Mouse (Mus musculus) heart, embryonic 16.5 days (tissue): ENCODE results near the gene Cfap46. TPM values are rescaled to one million over a fixed set of nuclear protein-coding genes. Genes with fewer than 3 reads are reported as not detected.

Experiments
- ATAC-seq: fragments of 200-750 bp; cut with Nextera tagmentation; replicated peaks from 2 replicates; pipeline ENCODE4 v1.8.0; 2017; ENCODE audit warnings: moderate number of reproducible peaks; ENCODE audit not compliant: insufficient read depth, low FRiP score; ENCODE audit errors: extremely low read depth
- H3K27ac ChIP-seq: fragments of 300-500 bp; sonication (generic); 2 replicates; pipeline ENCODE4 v1.5.1; 2014; ENCODE audit warnings: mild to moderate bottlenecking, low read length, control low read depth, moderate library complexity
- H3K27me3 ChIP-seq: fragments of 300-500 bp; sonication (generic); 2 replicates; pipeline ENCODE4 v1.6.1; 2014; ENCODE audit warnings: low read length, mixed read lengths; ENCODE audit not compliant: control insufficient read depth, insufficient read depth
- H3K36me3 ChIP-seq: fragments of 300-500 bp; sonication (generic); 2 replicates; pipeline ENCODE4 v1.6.1; 2014; ENCODE audit not compliant: control insufficient read depth, insufficient read depth
- H3K4me1 ChIP-seq: fragments of 300-500 bp; sonication (generic); 2 replicates; pipeline ENCODE4 v1.6.1; 2014; ENCODE audit warnings: low read length, mixed read lengths; ENCODE audit not compliant: control insufficient read depth, insufficient read depth
- H3K4me2 ChIP-seq: fragments of 300-500 bp; sonication (generic); 2 replicates; pipeline ENCODE4 v1.6.1; 2014; ENCODE audit warnings: low read depth, mild to moderate bottlenecking, control low read depth, low read length
- H3K4me3 ChIP-seq: fragments of 300-500 bp; sonication (generic); 2 replicates; pipeline ENCODE4 v1.5.1; 2014; ENCODE audit warnings: mild to moderate bottlenecking, control low read depth, low read length
- H3K9ac ChIP-seq: fragments of 300-500 bp; sonication (generic); 2 replicates; pipeline ENCODE4 v1.6.1; 2014; ENCODE audit warnings: low read length, control low read depth
- H3K9me3 ChIP-seq: fragments of 300-500 bp; sonication (generic); replicated peaks from 2 replicates; pipeline ENCODE4 v1.6.1; 2016; ENCODE audit warnings: low read length; ENCODE audit not compliant: control insufficient read depth
- WGBS: fragments of 180-500 bp; shearing (Covaris S2); extraction: QIAGEN DNeasy Blood & Tissue Kit; methylation state at CpG from one replicate; pipeline ENCODE4 v1.1.7; 2014; 5-methylcytosine and 5-hydroxymethylcytosine counted together
- polyA plus RNA-seq: library from polyadenylated mRNA; unstranded; fragments of >200 nt; fragmentation: Nextera tagmentation; extraction: Ambion mirVana; gene quantifications from 2 replicates; pipeline ENCODE4 v1.2.1, GENCODE M21; 2015

Cfap46 gene
- polyA plus RNA-seq, 1 experiment from 2014 or later, result 0.59 TPM

DNA sequence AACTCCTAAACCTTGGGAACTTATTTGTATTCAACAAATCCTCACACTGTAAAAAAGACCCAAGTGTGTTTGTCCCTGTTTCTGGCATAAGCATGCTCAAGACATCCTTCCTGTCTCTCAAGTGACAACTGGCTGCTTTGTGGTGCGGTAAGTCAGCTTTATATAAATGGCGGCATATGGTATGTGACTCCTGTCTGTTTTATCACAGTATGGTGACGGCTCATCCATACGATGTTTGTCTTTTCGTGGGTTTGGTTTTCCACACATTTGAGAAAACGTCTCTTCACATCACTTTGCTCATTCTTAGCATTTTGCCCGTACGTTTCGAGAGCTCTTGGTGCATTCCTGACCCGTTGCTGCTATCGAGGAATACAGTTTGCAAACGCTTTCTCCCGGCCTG is 61.0 kb downstream of the Cfap46 start:
- ATAC-seq, result no peak
- Histone ChIP-seq H3K4me2 (no peak overlapping the region), H3K36me3 (no peaks in the 10 kb centered on the region), H3K27me3 (no peaks in the 10 kb centered on the region; the same call in 1 of the 2 replicates), H3K9ac (no peak overlapping the region), H3K9me3 (no peaks in the 10 kb centered on the region), H3K4me1 (no peaks in the 10 kb centered on the region), H3K27ac (no peak overlapping the region), H3K4me3 (no peak overlapping the region)
- 73% methylated on average over 13 of the region's 13 CpGs for WGBS

DNA sequence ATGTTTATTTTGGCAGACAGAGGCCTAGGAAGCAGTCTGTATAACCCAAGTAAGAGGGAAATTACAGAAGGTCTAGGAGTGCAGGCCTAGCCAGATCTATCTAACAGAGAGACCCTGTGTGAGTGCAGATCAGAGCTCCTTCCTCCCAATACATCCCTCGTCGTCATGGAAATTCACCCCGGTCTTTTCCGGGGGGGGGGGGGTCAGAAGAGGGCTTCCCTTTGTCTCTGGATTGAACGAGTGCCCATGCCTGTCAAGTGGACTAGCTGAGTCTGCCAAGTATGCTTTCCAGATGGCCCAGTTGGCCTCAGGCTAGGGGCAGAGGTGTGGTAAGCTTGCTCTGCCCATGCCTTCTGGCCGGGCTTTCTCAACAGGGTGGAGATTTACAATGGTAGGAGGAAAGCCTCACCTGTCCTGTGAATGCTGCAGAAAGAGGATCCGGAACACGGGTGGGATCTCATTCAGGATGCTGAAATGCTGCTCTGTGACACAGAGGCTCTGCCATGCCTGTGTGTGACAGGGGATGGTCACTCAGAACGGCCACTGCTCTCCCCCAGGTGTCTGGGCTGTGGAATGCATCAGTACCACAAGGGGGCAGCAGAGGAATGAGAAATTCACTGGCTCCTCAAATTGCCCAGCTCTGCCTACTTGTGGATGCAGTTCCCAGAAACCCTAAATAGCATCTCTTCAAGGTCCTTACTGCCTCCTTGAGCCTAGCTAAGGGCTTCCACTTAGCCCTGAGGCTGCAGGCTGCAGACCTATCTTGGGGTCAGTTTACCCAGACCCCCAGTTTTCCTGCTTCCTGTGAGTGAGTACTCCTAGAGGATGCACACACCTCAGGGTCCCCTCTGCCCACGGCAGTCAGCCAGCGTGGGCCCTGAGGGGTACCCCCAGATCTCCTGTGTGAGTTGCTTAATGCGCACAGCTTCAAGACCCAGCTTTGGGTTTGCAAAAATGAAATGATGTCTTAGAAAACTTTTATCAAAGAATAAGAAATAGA is 67.5 kb downstream of the Cfap46 start:
- no peak overlapping the region for H3K9ac ChIP-seq
- H3K4me2 ChIP-seq, result no peak overlapping the region
- 51% methylated on average over 12 of the region's 12 CpGs for WGBS
- H3K9me3 ChIP-seq, result no peaks in the 10 kb centered on the region
- peaks cover 4% of the 10 kb centered on the region; the same call in 1 of the 2 replicates for H3K27me3 ChIP-seq
- H3K36me3 ChIP-seq, result no peaks in the 10 kb centered on the region
- no peak for ATAC-seq
- no peaks in the 10 kb centered on the region for H3K4me1 ChIP-seq
- H3K27ac ChIP-seq, result no peak overlapping the region
- no peak overlapping the region for H3K4me3 ChIP-seq

DNA sequence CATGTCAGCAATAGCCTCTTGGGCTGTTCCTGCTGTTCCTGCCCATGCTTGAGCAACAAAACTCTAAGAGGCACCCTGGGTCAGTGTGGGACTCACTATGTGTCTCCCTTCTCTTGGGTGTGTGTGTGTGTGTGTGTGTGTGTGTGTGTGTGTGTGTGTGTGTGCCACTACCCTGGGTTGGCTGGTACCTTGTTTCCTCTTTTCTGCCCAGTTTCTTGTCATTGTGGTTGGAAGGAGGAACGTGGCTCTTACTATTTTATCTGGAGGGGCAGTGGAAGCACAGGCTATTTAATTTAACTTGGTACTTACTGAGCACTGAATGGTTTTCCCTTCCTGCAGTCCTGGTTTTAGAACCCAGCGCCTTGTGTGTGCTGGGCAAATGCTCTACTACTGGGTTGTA is 73.3 kb downstream of the Cfap46 start:
- H3K36me3 ChIP-seq, result no peaks in the 10 kb centered on the region
- ATAC-seq, result no peak
- H3K9ac ChIP-seq, result no peak overlapping the region
- H3K4me1 ChIP-seq, result no peaks in the 10 kb centered on the region
- H3K4me2 ChIP-seq, result no peak overlapping the region
- WGBS, result 60% methylated on average over 2 of the region's 2 CpGs
- no peak overlapping the region for H3K4me3 ChIP-seq
- H3K27me3 ChIP-seq, result no peaks in the 10 kb centered on the region; the same call in 1 of the 2 replicates
- H3K9me3 ChIP-seq, result no peaks in the 10 kb centered on the region
- H3K27ac ChIP-seq, result no peak overlapping the region

DNA sequence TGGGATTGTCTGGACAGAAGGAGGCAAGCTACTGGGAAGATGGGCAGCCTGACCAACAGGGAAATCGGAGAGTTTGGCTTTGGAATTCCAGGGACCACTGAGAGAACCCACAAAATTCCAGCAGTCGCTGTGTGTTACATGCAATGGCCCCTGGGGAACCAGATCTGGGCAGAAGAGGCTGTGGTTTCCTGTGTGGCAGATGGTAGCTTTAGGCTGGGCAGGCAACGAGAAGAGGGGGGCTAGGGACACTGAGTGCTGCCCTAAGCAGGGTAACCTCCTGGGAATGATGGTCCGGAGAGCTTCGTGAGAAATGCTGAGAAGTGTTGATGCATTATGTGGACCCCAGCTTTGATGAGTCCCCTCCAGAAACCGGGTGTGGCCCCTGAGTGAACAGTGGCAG is 87.8 kb downstream of the Cfap46 start:
- 62% methylated on average over 6 of the region's 6 CpGs for WGBS
- no peaks in the 10 kb centered on the region for H3K9me3 ChIP-seq
- H3K27ac ChIP-seq, result no peak overlapping the region
- no peaks in the 10 kb centered on the region for H3K4me1 ChIP-seq
- H3K36me3 ChIP-seq, result no peaks in the 10 kb centered on the region
- no peaks in the 10 kb centered on the region for H3K27me3 ChIP-seq
- H3K4me3 ChIP-seq, result no peak overlapping the region
- H3K9ac ChIP-seq, result no peak overlapping the region
- no peak overlapping the region for H3K4me2 ChIP-seq
- ATAC-seq, result no peak

DNA sequence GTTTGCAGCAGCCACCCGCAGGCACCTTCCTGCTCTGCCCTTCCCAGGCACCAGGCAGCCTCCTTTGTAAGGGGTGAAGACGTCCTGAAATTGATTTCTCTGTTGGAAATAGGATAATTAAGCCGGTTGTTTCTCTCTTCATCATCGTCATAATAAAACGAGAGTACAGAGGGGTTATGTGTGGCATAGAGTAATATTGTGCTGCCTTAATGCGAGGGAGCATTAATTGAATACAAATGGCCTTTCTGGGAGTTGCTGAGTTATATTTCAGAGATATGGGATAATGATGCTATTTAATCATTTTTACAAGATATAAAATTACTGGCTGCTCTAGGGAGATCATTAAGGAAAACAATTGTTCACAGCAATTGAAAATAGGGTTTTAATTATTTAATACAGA is 88.3 kb downstream of the Cfap46 start:
- Histone ChIP-seq H3K4me1 (no peaks in the 10 kb centered on the region), H3K27me3 (no peaks in the 10 kb centered on the region), H3K27ac (no peak overlapping the region), H3K4me2 (no peak overlapping the region), H3K36me3 (no peaks in the 10 kb centered on the region), H3K4me3 (no peak overlapping the region), H3K9ac (no peak overlapping the region), H3K9me3 (no peaks in the 10 kb centered on the region)
- ATAC-seq, result no peak
- 67% methylated on average over 6 of the region's 6 CpGs for WGBS

DNA sequence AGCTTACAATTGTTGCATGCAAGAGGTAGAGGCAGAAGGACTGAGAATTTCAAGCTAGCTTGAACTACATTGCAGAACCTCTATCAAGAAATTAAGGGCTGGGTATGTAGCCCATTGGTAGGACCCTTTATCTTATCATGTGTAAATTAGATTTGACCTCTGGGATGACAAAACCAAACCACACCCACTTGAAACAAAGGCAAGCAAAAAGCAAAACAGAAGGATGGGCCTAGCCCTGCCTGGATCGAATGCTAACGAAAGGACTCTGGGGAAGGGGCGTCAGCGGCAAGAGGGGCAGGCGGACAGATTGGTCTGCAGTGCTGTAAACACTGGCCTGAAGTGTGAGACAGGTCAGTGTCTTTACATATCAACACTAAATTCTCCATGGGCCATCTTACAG is 92.3 kb downstream of the Cfap46 start:
- Histone ChIP-seq H3K36me3 (no peaks in the 10 kb centered on the region), H3K27ac (no peak overlapping the region), H3K9me3 (no peaks in the 10 kb centered on the region), H3K4me3 (no peak overlapping the region), H3K27me3 (peaks cover 31% of the 10 kb centered on the region), H3K9ac (no peak overlapping the region), H3K4me1 (no peaks in the 10 kb centered on the region), H3K4me2 (no peak overlapping the region)
- 71% methylated on average over 5 of the region's 5 CpGs for WGBS
- no peak for ATAC-seq

DNA sequence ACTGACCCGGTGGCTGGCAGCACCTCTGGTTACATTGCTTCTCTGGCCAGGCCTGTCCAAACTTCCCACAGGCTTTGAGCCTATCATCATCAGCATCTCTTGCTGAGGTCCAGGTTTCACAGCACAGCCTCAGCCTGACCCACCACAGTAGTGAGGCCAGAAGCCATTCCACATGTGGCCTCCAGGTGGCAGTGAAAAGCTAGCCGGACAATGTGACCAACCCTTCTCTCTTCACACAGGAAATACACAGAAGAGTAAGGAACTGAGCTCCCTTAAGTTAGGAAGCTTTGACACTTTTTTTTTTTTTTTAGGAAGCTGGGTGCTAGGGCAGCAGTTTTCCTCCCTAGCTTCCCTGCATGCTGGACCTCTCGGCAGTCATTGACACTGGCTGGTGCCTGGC is 93.3 kb downstream of the Cfap46 start:
- Histone ChIP-seq H3K4me2 (no peak overlapping the region), H3K9ac (no peak overlapping the region), H3K4me1 (no peaks in the 10 kb centered on the region), H3K27me3 (peaks cover 41% of the 10 kb centered on the region), H3K4me3 (no peak overlapping the region), H3K36me3 (no peaks in the 10 kb centered on the region), H3K9me3 (no peaks in the 10 kb centered on the region), H3K27ac (no peak overlapping the region)
- WGBS, result 43% methylated on average over 3 of the region's 3 CpGs
- 0 out of 2 replicates have a peak, but pooled peaks have one; percentile 18 for ATAC-seq

DNA sequence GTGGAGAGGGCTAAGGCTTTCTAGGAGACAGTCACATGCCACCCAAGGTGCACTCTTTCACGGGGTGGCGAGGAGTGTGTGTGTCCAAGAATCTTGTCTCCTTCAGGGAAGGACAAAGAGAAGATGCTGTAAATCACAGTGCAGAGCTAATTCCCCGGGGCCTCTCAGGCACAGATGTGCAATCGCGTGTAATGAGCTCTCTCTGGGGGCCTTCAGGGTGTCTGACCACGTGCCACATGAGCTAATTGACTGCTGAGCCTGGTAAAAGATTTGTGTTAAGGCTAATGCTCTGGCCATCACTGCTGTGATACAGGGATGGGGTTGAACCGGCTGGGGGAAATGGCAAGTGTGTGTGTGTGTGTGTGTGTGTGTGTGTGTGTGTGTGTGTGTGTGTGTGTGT is 95.7 kb downstream of the Cfap46 start:
- H3K9ac ChIP-seq, result no peak overlapping the region
- no peak overlapping the region for H3K4me2 ChIP-seq
- 44% methylated on average over 7 of the region's 7 CpGs for WGBS
- no peaks in the 10 kb centered on the region for H3K9me3 ChIP-seq
- H3K27me3 ChIP-seq, result peaks cover 62% of the 10 kb centered on the region
- H3K4me1 ChIP-seq, result 0 out of 2 replicates have a peak, but pooled peaks cover 3% of the 10 kb centered on the region
- H3K36me3 ChIP-seq, result no peaks in the 10 kb centered on the region
- no peak overlapping the region for H3K4me3 ChIP-seq
- no peak for ATAC-seq
- H3K27ac ChIP-seq, result no peak overlapping the region

DNA sequence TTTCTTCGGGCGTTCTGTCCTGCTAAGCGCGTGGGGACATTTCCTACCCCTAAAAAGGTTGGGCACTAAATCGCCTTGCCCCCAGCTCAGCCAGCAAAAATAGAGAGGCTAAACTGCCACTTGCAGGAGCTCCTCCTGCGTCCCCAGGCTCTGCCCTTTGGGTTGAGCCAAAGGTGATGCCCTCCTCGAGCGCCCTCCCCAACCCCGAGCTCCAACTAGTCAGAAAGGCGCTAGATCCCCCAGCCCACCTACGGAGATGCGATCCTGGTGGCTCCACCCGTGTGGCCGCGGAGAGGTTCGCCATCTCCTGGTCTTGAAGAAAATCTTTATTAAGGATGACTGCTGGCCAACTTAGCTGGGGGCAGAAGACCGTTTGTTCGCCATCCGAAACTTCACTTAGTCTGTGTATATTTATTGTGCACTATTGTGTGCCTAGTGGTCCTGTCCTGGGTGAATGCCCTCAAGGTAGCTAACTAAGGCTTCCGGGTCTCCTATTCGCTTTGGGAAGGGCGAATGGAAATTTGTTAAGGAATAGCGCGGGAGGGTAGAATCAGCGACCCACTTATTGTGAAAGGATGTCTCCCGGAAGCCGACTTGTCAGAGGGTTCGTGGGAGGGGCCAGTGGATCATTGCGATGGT is 98.3 kb downstream of the Cfap46 start:
- H3K27me3 ChIP-seq, result peaks cover 85% of the 10 kb centered on the region

More for the DNA sequence above, 98.3 kb downstream of the Cfap46 start:
- no peaks in the 10 kb centered on the region for H3K9me3 ChIP-seq
- H3K4me2 ChIP-seq, result no peak overlapping the region
- H3K36me3 ChIP-seq, result no peaks in the 10 kb centered on the region
- no peak overlapping the region for H3K27ac ChIP-seq
- ATAC-seq, result no peak
- H3K4me3 ChIP-seq, result peak overlapping the region; percentile 33
- H3K9ac ChIP-seq, result no peak overlapping the region
- 5% methylated on average over 29 of the region's 29 CpGs for WGBS
- peaks cover 22% of the 10 kb centered on the region; the same call in 1 of the 2 replicates for H3K4me1 ChIP-seq
